Mouse (Mus musculus): ENCODE measurements around the gene Ckap4. TPM values are rescaled to one million over a fixed set of nuclear protein-coding genes. Genes with fewer than 3 reads are reported as not detected.
"Not testable (repeated sequence)": the region's sequence is repeated elsewhere in the genome, so short reads cannot be mapped to it uniquely, and the experiment has no call there.

Gene Ckap4
- polyA plus RNA-seq, 1 experiment from 2014 or later: 91.5 TPM

GRCm38 (mm10) chr10:84490115-84490514, 43.7 kb downstream of the Ckap4 start:
- H3K4me3 ChIP-seq: no peak overlapping the region
- H3K4me1 ChIP-seq: peaks cover 16% of the 10 kb centered on the region
- H3K27ac ChIP-seq (replicated peaks): no peak overlapping the region
- no peak for ATAC-seq (ENCODE audit: extremely low read depth, insufficient number of reproducible peaks, low FRiP score, low TSS enrichment)
- 75% methylated on average over 5 of the region's 5 CpGs for WGBS
- H3K4me2 ChIP-seq: no peak overlapping the region
- no peaks in the 10 kb centered on the region; the same call in 1 of the 2 replicates for H3K9me3 ChIP-seq
- no peak overlapping the region for H3K9ac ChIP-seq
- no peaks in the 10 kb centered on the region for H3K27me3 ChIP-seq (replicated peaks)
- H3K36me3 ChIP-seq: no peaks in the 10 kb centered on the region

GRCm38 (mm10) chr10:84488315-84488714, 45.5 kb downstream of the Ckap4 start:
- no peak overlapping the region for H3K4me2 ChIP-seq
- H3K4me1 ChIP-seq: 0 out of 2 replicates have a peak, but pooled peaks cover 6% of the 10 kb centered on the region
- H3K9me3 ChIP-seq: no peaks in the 10 kb centered on the region; the same call in 1 of the 2 replicates
- no peak overlapping the region for H3K4me3 ChIP-seq
- H3K36me3 ChIP-seq: no peaks in the 10 kb centered on the region
- H3K9ac ChIP-seq: no peak overlapping the region
- 37% methylated on average over 6 of the region's 6 CpGs for WGBS
- H3K27me3 ChIP-seq (replicated peaks): no peaks in the 10 kb centered on the region
- no peak for ATAC-seq (ENCODE audit: extremely low read depth, insufficient number of reproducible peaks, low FRiP score, low TSS enrichment)
- no peak overlapping the region for H3K27ac ChIP-seq (replicated peaks)

GRCm38 (mm10) chr10:84484661-84485060, 49.2 kb downstream of the Ckap4 start:
- Histone ChIP-seq H3K9ac (no peak overlapping the region), H3K4me1 (peaks cover 14% of the 10 kb centered on the region), H3K9me3 (no peaks in the 10 kb centered on the region; the same call in 1 of the 2 replicates), H3K27me3 (replicated peaks) (no peaks in the 10 kb centered on the region), H3K36me3 (no peaks in the 10 kb centered on the region), H3K4me3 (no peak overlapping the region), H3K27ac (replicated peaks) (no peak overlapping the region), H3K4me2 (no peak overlapping the region)
- 56% methylated on average over 1 of the region's 1 CpGs for WGBS
- ATAC-seq (ENCODE audit: extremely low read depth, insufficient number of reproducible peaks, low FRiP score, low TSS enrichment): no peak

GRCm38 (mm10) chr10:84483553-84483952, 50.3 kb downstream of the Ckap4 start:
- no peak for ATAC-seq (ENCODE audit: extremely low read depth, insufficient number of reproducible peaks, low FRiP score, low TSS enrichment)
- H3K4me3 ChIP-seq: no peak overlapping the region

GRCm38 (mm10) chr10:84483069-84483468, 50.8 kb downstream of the Ckap4 start:
- no peaks in the 10 kb centered on the region for H3K36me3 ChIP-seq
- H3K27ac ChIP-seq (replicated peaks): no peak overlapping the region
- peaks cover 17% of the 10 kb centered on the region for H3K4me1 ChIP-seq
- ATAC-seq (ENCODE audit: extremely low read depth, insufficient number of reproducible peaks, low FRiP score, low TSS enrichment): no peak
- no peaks in the 10 kb centered on the region for H3K27me3 ChIP-seq (replicated peaks)
- no peak overlapping the region for H3K4me3 ChIP-seq
- 77% methylated on average over 2 of the region's 2 CpGs for WGBS
- H3K9ac ChIP-seq: no peak overlapping the region
- no peak overlapping the region for H3K4me2 ChIP-seq
- H3K9me3 ChIP-seq: no peaks in the 10 kb centered on the region; the same call in 1 of the 2 replicates

More at GRCm38 (mm10) chr10:84483553-84483952, 50.3 kb downstream of the Ckap4 start:
- Histone ChIP-seq H3K27ac (replicated peaks) (no peak overlapping the region), H3K36me3 (no peaks in the 10 kb centered on the region), H3K27me3 (replicated peaks) (no peaks in the 10 kb centered on the region), H3K9ac (no peak overlapping the region), H3K4me2 (no peak overlapping the region), H3K4me1 (peaks cover 14% of the 10 kb centered on the region), H3K9me3 (no peaks in the 10 kb centered on the region; the same call in 1 of the 2 replicates)
- WGBS: 76% methylated on average over 3 of the region's 3 CpGs

GRCm38 (mm10) chr10:84482418-84482817, 51.4 kb downstream of the Ckap4 start:
- H3K27ac ChIP-seq (replicated peaks); H3K9me3 ChIP-seq; H3K27me3 ChIP-seq (replicated peaks); H3K4me2 ChIP-seq; ATAC-seq (ENCODE audit: extremely low read depth, insufficient number of reproducible peaks, low FRiP score, low TSS enrichment); H3K36me3 ChIP-seq; H3K4me3 ChIP-seq; H3K9ac ChIP-seq: not testable (repeated sequence)
- 89% methylated on average over 15 of the region's 15 CpGs for WGBS
- peaks cover 24% of the 10 kb centered on the region for H3K4me1 ChIP-seq

- Histone ChIP-seq H3K27ac (replicated peaks) (peak overlapping the region; percentile 86), H3K4me2 (0 out of 2 replicates have a peak overlapping the region, but pooled peaks have one; percentile 1), H3K9me3 (no peaks in the 10 kb centered on the region; the same call in 1 of the 2 replicates), H3K9ac (no peak overlapping the region), H3K4me3 (no peak overlapping the region), H3K4me1 (peaks cover 25% of the 10 kb centered on the region), H3K27me3 (replicated peaks) (no peaks in the 10 kb centered on the region), H3K36me3 (no peaks in the 10 kb centered on the region)
- no peak for ATAC-seq (ENCODE audit: extremely low read depth, insufficient number of reproducible peaks, low FRiP score, low TSS enrichment)
- 64% methylated on average over 5 of the region's 5 CpGs for WGBS
These were observed 52.6 kb downstream of the Ckap4 start for GRCm38 (mm10) chr10:84481327-84481671.

GRCm38 (mm10) chr10:84480667-84481326, 53.1 kb downstream of the Ckap4 start:
- H3K27me3 ChIP-seq (replicated peaks): no peaks in the 10 kb centered on the region
- peak overlapping the region; percentile 86 for H3K27ac ChIP-seq (replicated peaks)
- no peaks in the 10 kb centered on the region; the same call in 1 of the 2 replicates for H3K9me3 ChIP-seq
- H3K9ac ChIP-seq: no peak overlapping the region; the same call in 1 of the 2 replicates
- ATAC-seq (ENCODE audit: extremely low read depth, insufficient number of reproducible peaks, low FRiP score, low TSS enrichment): no peak
- H3K36me3 ChIP-seq: no peaks in the 10 kb centered on the region
- H3K4me2 ChIP-seq: 0 out of 2 replicates have a peak overlapping the region, but pooled peaks have one; percentile 1
- peaks cover 25% of the 10 kb centered on the region for H3K4me1 ChIP-seq
- 27% methylated on average over 8 of the region's 8 CpGs for WGBS
- H3K4me3 ChIP-seq: no peak overlapping the region

- H3K9ac ChIP-seq: no peak overlapping the region
- H3K4me3 ChIP-seq: no peak overlapping the region
- no peak overlapping the region for H3K4me2 ChIP-seq
- peak overlapping the region; percentile 86; the same call in 1 of the 2 replicates for H3K27ac ChIP-seq (replicated peaks)
- H3K9me3 ChIP-seq: no peaks in the 10 kb centered on the region
- no peak for ATAC-seq (ENCODE audit: extremely low read depth, insufficient number of reproducible peaks, low FRiP score, low TSS enrichment)
- WGBS: 85% methylated on average over 4 of the region's 4 CpGs
- H3K4me1 ChIP-seq: peaks cover 25% of the 10 kb centered on the region
- no peaks in the 10 kb centered on the region for H3K36me3 ChIP-seq
- H3K27me3 ChIP-seq (replicated peaks): no peaks in the 10 kb centered on the region
These were observed 53.7 kb downstream of the Ckap4 start for GRCm38 (mm10) chr10:84480146-84480545.

GRCm38 (mm10) chr10:84477613-84478076, 56.2 kb downstream of the Ckap4 start:
- H3K4me1 ChIP-seq: peaks cover 25% of the 10 kb centered on the region
- no peaks in the 10 kb centered on the region for H3K27me3 ChIP-seq (replicated peaks)
- H3K36me3 ChIP-seq: no peaks in the 10 kb centered on the region
- H3K4me3 ChIP-seq: no peak overlapping the region
- no peak overlapping the region for H3K27ac ChIP-seq (replicated peaks)
- H3K4me2 ChIP-seq: no peak overlapping the region
- 29% methylated on average over 3 of the region's 3 CpGs for whole genome bisulfite sequencing
- 0 out of 2 replicates have a peak overlapping the region, but pooled peaks have one; percentile 0 for H3K9ac ChIP-seq
- H3K9me3 ChIP-seq: no peaks in the 10 kb centered on the region
- ATAC-seq (ENCODE audit: extremely low read depth, insufficient number of reproducible peaks, low FRiP score, low TSS enrichment): peak; percentile 59; the same call in 1 of the 2 replicates

GRCm38 (mm10) chr10:84477045-84477612, 56.7 kb downstream of the Ckap4 start:
- H3K4me1 ChIP-seq: peaks cover 25% of the 10 kb centered on the region
- 70% methylated on average over 4 of the region's 4 CpGs for WGBS
- no peak overlapping the region for H3K9ac ChIP-seq
- H3K4me2 ChIP-seq: no peak overlapping the region
- no peak overlapping the region for H3K27ac ChIP-seq (replicated peaks)
- H3K9me3 ChIP-seq: no peaks in the 10 kb centered on the region
- H3K36me3 ChIP-seq: no peaks in the 10 kb centered on the region
- no peaks in the 10 kb centered on the region for H3K27me3 ChIP-seq (replicated peaks)
- no peak for ATAC-seq (ENCODE audit: extremely low read depth, insufficient number of reproducible peaks, low FRiP score, low TSS enrichment)
- H3K4me3 ChIP-seq: no peak overlapping the region
